10 mouse cellular contexts compared by ENCODE assay signal in the genomic region with DNA sequence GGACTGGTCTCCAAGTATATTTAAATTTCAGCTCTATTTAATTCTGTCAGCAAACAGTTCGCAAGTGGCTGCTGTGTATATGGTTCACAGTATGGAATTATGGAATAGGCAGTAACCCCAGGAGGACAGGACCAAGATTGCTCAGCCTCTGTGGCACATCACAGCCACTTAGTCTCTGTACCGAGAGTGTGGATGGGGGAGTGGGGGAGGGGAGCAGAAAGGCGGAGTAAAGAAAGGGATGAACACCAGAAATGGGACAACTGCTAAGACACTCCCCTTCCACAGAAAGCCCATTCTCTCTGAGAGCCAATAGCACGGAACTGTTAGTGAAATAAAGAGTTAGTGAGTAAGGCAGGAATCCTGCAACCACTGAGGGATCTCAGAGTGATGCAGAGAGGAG.
A peak's percentile ranks its signal among the peaks of the same experiment; 100 is the strongest.
DNase-seq lines count a peak whose midpoint lies in the region; ATAC-seq and TF ChIP-seq lines count a peak whose summit lies in the region.
"Had no signal": no experiment of that assay in that cellular context is flagged by ENCODE, and none has a peak within 500 bp of the region (broad histone marks: within the 10 kb centered on the region; RNA-seq: fewer than 3 reads in every experiment).

No protein-coding gene starts in this region.

- no peak for TF ChIP-seq POLR2A in ES-Bruce4 (IDR thresholded peaks at IDR 0.05; ENCODE audit: insufficient read depth, low read length)

- H3K27ac ChIP-seq in intestine, embryonic 14.5 days (ENCODE audit: low read depth): 0 out of 2 replicates have a peak overlapping the region, but pooled peaks have one; percentile 29
- H3K27ac ChIP-seq in intestine, embryonic 15.5 days: no peak overlapping the region
- peak overlapping the region; percentile 19; the same call in 1 of the 2 replicates for H3K27ac ChIP-seq in ES-Bruce4 (ENCODE audit: insufficient read depth, low read length)
- peak overlapping the region; percentile 36; the same call in 1 of the 2 replicates for H3K27ac ChIP-seq in embryonic facial prominence, embryonic 10.5 days (replicated peaks)

- 53% methylated on average over 4 of the region's 4 CpGs for WGBS in intestine, embryonic 14.5 days
- WGBS in intestine, embryonic 15.5 days: 52% methylated on average over 4 of the region's 4 CpGs
- 50% methylated on average over 4 of the region's 4 CpGs for WGBS in embryonic facial prominence, embryonic 10.5 days

- TF ChIP-seq EP300 in ES-Bruce4 (IDR thresholded peaks at IDR 0.05; ENCODE audit: insufficient read depth, low read depth, low read length): no peak

- no peaks in the 10 kb centered on the region for H3K9me3 ChIP-seq in intestine, embryonic 14.5 days (ENCODE audit: control insufficient read depth, low read length)
- H3K9me3 ChIP-seq in intestine, embryonic 15.5 days: no peaks in the 10 kb centered on the region
- no peaks in the 10 kb centered on the region for H3K9me3 ChIP-seq in ES-Bruce4 (replicated peaks; ENCODE audit: control insufficient read depth, insufficient read depth, low read length, poor library complexity, severe bottlenecking)
- H3K9me3 ChIP-seq in embryonic facial prominence, embryonic 10.5 days: no peaks in the 10 kb centered on the region
- H3K9me3 ChIP-seq: stomach, embryonic 15.5 days had no signal

- H3K4me2 ChIP-seq in intestine, embryonic 14.5 days (ENCODE audit: low read length): no peak overlapping the region
- no peak overlapping the region for H3K4me2 ChIP-seq in intestine, embryonic 15.5 days (replicated peaks)
- H3K4me2 ChIP-seq: stomach, embryonic 15.5 days had no signal

- peaks cover 18% of the 10 kb centered on the region; the same call in 1 of the 2 replicates for H3K4me1 ChIP-seq in intestine, embryonic 14.5 days (replicated peaks; ENCODE audit: control insufficient read depth, insufficient read depth, low read length)
- peaks cover 8% of the 10 kb centered on the region; the same call in 1 of the 2 replicates for H3K4me1 ChIP-seq in intestine, embryonic 15.5 days (replicated peaks)
- H3K4me1 ChIP-seq in ES-Bruce4 (ENCODE audit: control insufficient read depth, insufficient read depth, low read length): peaks cover 8% of the 10 kb centered on the region
- H3K4me1 ChIP-seq in embryonic facial prominence, embryonic 10.5 days: peaks cover 51% of the 10 kb centered on the region

- no peak for DNase-seq in intestine, embryonic 14.5 days (ENCODE audit: low spot score)
- no peak for DNase-seq in embryonic facial prominence, embryonic 10.5 days (ENCODE audit: low spot score)
- peak; percentile 56 for DNase-seq in heart, postnatal 4 days
- DNase-seq in c-Kit-positive CD71-positive TER-119-positive erythroid progenitor cells, embryonic 14.5 days (ENCODE audit: low spot score): no peak
- DNase-seq: kidney, postnatal 36 days; liver, postnatal 0 days had no signal

- no peak overlapping the region for H3K4me3 ChIP-seq in intestine, embryonic 14.5 days (ENCODE audit: low read depth, low read length)
- no peak overlapping the region for H3K4me3 ChIP-seq in intestine, embryonic 15.5 days (replicated peaks)
- H3K4me3 ChIP-seq in ES-Bruce4 (ENCODE audit: low read depth, low read length): no peak overlapping the region
- no peak overlapping the region for H3K4me3 ChIP-seq in embryonic facial prominence, embryonic 10.5 days
- H3K4me3 ChIP-seq: stomach, embryonic 15.5 days had no signal

- no peak for TF ChIP-seq CTCF in ES-Bruce4 (IDR thresholded peaks at IDR 0.05; ENCODE audit: low read depth, low read length)

- H3K36me3 ChIP-seq in intestine, embryonic 14.5 days (ENCODE audit: control insufficient read depth, insufficient read depth, low read length): no peaks in the 10 kb centered on the region
- H3K36me3 ChIP-seq in intestine, embryonic 15.5 days: no peaks in the 10 kb centered on the region
- no peaks in the 10 kb centered on the region for H3K36me3 ChIP-seq in ES-Bruce4 (ENCODE audit: control insufficient read depth, insufficient read depth, low read length, poor library complexity, severe bottlenecking)
- no peaks in the 10 kb centered on the region for H3K36me3 ChIP-seq in embryonic facial prominence, embryonic 10.5 days (replicated peaks)
- H3K36me3 ChIP-seq: stomach, embryonic 15.5 days had no signal

- no peak for ATAC-seq in intestine, embryonic 14.5 days (replicated peaks; ENCODE audit: low FRiP score, low TSS enrichment, low read depth)
- ATAC-seq in intestine, embryonic 15.5 days: no peak; the same call in 1 of the 2 replicates
- no peak for ATAC-seq in activated CD4-positive, CD25-positive, alpha-beta regulatory T cell, adult 4 months

- H3K27me3 ChIP-seq in intestine, embryonic 14.5 days (replicated peaks; ENCODE audit: control insufficient read depth, insufficient read depth, low read length): no peaks in the 10 kb centered on the region
- H3K27me3 ChIP-seq in intestine, embryonic 15.5 days (replicated peaks): no peaks in the 10 kb centered on the region
- H3K27me3 ChIP-seq in ES-Bruce4 (ENCODE audit: control insufficient read depth, insufficient read depth, low read length, poor library complexity, severe bottlenecking): no peaks in the 10 kb centered on the region
- no peaks in the 10 kb centered on the region; the same call in 1 of the 2 replicates for H3K27me3 ChIP-seq in embryonic facial prominence, embryonic 10.5 days (replicated peaks; ENCODE audit: low read depth, poor library complexity, severe bottlenecking)
- H3K27me3 ChIP-seq: stomach, embryonic 15.5 days had no signal

- H3K9ac ChIP-seq in intestine, embryonic 14.5 days (ENCODE audit: low read length): no peak overlapping the region
- no peak overlapping the region for H3K9ac ChIP-seq in intestine, embryonic 15.5 days
- no peak overlapping the region for H3K9ac ChIP-seq in ES-Bruce4 (ENCODE audit: low read depth, poor library complexity, severe bottlenecking)
- H3K9ac ChIP-seq: liver, postnatal 0 days; stomach, embryonic 15.5 days had no signal
